Mouse (Mus musculus) left cerebral cortex, adult 2 months (tissue): Measurements from ENCODE around the gene Lamc1. TPM values are rescaled to one million over a fixed set of nuclear protein-coding genes. Genes with fewer than 3 reads are reported as not detected.

Experiments
- DNase-seq, 2 experiments: peaks; one replicate each; pipeline ENCODE4 v3.0.0; 2021 to 2022; ENCODE audit warnings: low spot score in 2 of 2, mixed read lengths in 1 of 2; ENCODE audit errors: extremely low spot score in 1 of 2
- H3K27ac ChIP-seq: fragments of 200-600 bp; 2 replicates; pipeline ENCODE4 v1.8.1; 2022
- H3K4me3 ChIP-seq: fragments of 200-600 bp; 2 replicates; pipeline ENCODE4 v1.8.1; 2022
- CTCF ChIP-seq: fragments of 200-600 bp; IDR thresholded peaks from 2 replicates; pipeline ENCODE4 v1.8.1; 2022; ENCODE audit warnings: antibody characterized with exemption, mild to moderate bottlenecking, moderate library complexity
- intact Hi-C: fragments of 180-260 bp; cut with DNase I; formaldehyde crosslinking; loops from one replicate; pipeline ENCODE4 v1.15.1; 2025
- total RNA-seq, 2 experiments: library from RNA; stranded (reverse); gene quantifications; 2 replicates each; pipeline ENCODE4 v1.2.3; 2021

Lamc1 gene
- total RNA-seq, 2 experiments from 2014 or later: 22.0 to 26.4 TPM

DNA sequence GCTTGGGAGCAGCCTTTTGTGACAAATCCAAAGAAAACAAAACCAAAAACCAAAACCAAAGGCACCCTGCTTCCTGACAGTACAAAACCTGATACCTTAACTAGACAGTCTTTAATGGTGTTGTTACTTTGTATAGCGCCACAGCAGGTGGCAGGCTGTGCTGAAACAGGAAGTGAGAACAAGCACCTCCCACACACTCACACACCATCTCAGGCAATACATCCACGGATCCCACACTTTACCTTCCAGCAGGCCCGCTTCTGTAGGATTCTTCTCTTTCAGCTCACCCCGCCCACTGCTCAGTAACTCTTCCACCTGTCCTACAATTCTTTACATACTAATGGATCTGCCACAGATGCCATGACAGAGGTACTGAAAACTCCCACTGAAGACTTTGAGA lies 44.6 kb downstream of the Lamc1 start:
- H3K4me3 ChIP-seq: no peak overlapping the region
- intact Hi-C loops: loop anchor here (1.0 to 5.0 kb wide), 2 partner anchors 20 to 106 kb away; no protein-coding TSS in a partner anchor
- H3K27ac ChIP-seq: no peak overlapping the region
- no peak; the same call in 1 of the 2 replicates for TF ChIP-seq CTCF
- DNase-seq: peak; percentile 52 to 54

DNA sequence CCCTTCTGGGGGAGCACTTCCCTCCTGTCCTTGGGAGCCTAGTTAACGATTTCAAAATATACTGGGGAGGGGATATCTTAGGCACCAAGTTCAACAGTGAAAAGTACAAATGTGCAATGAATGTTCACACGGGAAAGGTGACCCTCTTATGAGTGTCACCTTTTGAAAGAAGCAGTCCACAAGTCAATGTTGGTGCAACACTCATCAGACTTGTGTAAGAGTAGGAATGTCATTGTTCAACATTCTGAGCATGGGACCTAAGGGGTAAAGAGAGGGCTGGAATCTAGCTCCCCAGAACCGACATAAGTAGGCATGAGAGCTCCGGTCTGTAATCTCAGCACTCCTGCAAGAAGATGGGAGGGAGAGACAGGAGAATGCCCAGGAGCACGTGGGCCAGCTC lies 45.1 kb downstream of the Lamc1 start:
- TF ChIP-seq CTCF: no peak
- intact Hi-C loops: loop anchor here (5.0 kb wide), 1 partner anchor 105 kb away; no protein-coding TSS in a partner anchor
- H3K4me3 ChIP-seq: no peak overlapping the region
- 0 out of 2 replicates have a peak overlapping the region, but pooled peaks have one; percentile 40 for H3K27ac ChIP-seq
- no peak for DNase-seq

DNA sequence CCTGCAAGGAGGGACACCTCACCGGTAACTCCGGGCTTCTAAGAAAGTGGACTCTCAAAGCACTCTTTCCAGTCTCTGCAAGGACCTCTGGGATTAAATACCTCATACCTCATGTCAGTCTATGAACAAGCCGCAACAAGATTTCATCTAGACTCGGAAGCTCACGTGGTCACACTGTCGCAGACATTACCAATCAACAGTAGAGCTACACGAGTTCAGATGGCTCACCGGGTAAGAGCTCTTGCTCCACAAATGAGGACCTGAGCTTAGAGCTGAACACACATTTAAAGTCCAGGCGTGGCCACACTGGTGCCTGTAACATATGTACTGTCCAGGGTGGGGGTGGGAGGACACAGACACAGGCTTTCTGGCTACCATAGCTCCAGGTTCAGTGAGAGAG lies 46.4 kb downstream of the Lamc1 start:
- intact Hi-C loops: loop anchor here (5.0 kb wide), 1 partner anchor 104 kb away; no protein-coding TSS in a partner anchor
- Histone ChIP-seq H3K27ac (no peak overlapping the region), H3K4me3 (no peak overlapping the region)
- no peak for DNase-seq
- no peak for TF ChIP-seq CTCF

DNA sequence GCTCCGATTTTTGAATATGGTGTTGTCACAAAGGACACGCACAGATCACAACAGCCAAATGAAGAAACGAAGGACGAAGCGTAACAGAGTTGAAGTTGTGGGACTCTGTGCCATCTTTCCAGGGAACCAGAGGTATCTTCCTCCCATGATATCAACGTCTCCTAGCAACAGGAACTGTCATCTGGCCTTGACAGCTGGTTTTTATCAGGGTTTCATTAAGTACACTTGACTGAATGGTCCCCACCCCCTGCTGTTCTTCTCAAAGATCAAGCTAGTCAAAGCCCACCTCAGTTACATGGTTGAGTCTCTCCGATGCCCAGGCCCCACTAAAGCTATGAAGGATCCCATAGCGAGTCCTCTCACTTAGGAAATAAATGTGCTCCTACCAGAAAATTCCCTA lies 47.4 kb downstream of the Lamc1 start:
- DNase-seq: no peak
- Histone ChIP-seq H3K27ac (no peak overlapping the region), H3K4me3 (no peak overlapping the region)
- TF ChIP-seq CTCF: no peak
- intact Hi-C loops: loop anchor here (5.0 kb wide), 1 partner anchor 103 kb away; no protein-coding TSS in a partner anchor

DNA sequence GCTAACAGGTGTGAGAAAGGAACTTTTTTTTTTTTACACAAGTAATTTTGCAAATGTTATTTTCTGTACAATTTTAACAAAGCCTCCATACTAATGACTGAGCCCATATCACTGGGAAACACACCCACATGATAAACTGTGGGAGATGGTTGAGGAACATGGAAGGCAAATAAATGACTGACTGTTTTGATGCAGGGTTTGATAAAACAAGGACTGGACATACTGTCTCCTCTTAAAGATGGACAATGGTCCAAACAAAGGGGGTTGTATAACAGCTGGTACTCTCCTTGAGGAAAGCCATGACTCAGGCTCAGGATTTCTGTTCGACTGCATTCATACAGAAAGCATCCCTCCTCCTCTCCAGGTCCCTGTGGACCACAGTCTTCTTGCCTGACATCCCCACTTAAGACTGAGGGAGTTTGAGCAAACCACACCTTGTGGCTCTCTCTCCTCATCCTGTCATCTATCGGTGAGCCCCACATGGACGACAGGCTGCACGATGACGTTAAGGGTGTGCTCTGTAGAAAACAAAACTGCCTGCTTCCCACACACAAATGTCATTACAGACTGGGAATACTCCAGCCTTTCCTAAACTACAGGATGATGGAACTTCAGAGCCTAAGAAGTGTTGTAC lies 50.1 kb downstream of the Lamc1 start:
- no peak for TF ChIP-seq CTCF
- Histone ChIP-seq H3K4me3 (0 out of 2 replicates have a peak overlapping the region, but pooled peaks have one; percentile 2), H3K27ac (peak overlapping the region; percentile 13; the same call in 1 of the 2 replicates)
- intact Hi-C loops: no loop called here
- peak in 1 of 2 experiments; percentile 25 for DNase-seq

DNA sequence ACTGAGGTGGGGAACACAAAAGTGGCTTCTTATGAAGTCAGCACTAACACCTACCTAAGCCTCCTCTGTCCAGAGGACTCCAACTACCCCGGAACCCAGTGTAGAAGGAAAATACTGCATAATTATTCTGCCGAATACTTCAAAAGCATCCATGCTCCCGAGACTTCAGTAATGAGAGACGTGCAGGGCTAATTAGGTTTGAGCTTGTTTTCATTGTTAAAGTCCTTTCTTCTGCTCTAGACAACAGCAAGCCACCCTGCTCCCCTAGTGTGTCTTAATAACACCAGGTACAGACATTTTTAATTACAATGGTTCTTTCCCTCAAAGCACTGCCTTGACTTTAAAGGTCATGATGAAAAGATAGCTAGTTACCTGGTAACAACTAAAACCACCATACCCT lies 51.1 kb downstream of the Lamc1 start:
- no peak for TF ChIP-seq CTCF
- intact Hi-C loops: no loop called here
- Histone ChIP-seq H3K27ac (peak overlapping the region; percentile 24; the same call in 1 of the 2 replicates), H3K4me3 (no peak overlapping the region)
- no peak for DNase-seq

DNA sequence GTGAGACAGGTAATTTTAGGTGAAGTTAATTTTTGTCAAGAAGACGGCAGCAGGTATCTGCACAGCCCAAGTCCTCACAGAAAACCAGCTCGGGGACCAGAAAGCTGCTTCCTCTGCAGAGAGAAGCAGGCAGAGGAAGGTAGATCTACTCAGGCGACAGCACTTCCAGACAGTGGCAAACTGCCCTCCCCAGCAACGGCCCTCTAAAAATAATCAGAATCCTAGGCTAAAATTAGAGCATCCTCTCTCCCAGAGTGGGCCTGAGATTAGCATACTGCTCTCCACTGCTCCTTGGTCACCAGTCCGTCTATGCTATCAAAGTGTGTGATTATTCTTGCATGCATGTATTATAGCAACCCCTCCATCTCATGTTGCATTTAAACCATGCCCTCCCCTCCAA lies 52.2 kb downstream of the Lamc1 start:
- no peak for DNase-seq
- intact Hi-C loops: no loop called here
- TF ChIP-seq CTCF: no peak
- no peak overlapping the region for H3K4me3 ChIP-seq
- H3K27ac ChIP-seq: peak overlapping the region; percentile 32; the same call in 1 of the 2 replicates

DNA sequence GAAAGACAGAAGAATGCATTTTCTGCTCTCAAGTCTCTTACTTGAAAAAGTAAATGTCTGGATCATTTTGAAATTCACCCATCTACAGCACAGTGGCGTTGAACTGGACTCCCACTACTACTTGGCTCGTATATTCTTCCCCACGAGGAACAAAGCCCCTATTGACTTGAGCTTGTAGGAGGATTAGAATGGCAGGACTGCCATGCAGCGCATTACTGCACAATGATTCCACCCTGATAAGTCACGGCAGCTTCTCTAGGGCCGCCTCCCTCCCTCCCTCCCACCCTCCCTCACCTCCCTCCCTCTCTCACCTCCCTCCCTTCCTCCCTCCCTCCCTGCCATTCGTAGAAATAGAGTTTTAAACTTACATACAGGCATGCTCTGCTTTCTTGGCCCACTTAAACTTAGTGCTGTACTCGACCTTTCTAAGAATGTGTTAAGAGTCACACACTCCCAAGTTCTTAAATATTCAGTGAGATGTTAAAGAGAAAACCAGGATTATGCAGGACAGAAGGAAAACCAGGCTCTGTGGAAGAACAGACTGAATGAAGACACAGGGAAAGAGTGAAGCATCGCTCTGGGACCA lies 54.5 kb downstream of the Lamc1 start:
- intact Hi-C loops: loop anchor here (5.0 kb wide), 1 partner anchor 54 kb away; the partner anchor contains the start of gene Lamc1
- Histone ChIP-seq H3K27ac (no peak overlapping the region), H3K4me3 (no peak overlapping the region)
- no peak for TF ChIP-seq CTCF
- no peak for DNase-seq

DNA sequence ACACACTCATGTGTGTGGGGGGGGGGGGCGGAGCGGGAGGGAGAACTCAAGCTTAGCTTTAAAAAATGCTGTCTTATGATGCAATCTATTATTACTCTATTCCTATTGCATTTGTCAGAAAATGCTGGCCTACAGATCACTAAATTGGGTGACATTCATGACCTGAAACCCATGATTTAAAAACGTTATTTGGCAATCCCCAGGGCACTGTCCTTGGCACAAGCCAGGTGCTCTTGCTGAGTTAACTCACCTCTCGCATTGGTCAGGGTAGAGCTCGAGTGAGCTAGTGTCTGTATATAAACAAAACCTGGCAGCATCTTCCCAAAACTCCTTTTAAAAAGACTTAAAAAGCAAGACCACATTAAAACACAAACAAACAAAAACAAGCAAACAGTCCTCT lies 57.1 kb downstream of the Lamc1 start:
- Histone ChIP-seq H3K4me3 (no peak overlapping the region), H3K27ac (no peak overlapping the region)
- TF ChIP-seq CTCF: no peak
- intact Hi-C loops: loop anchor here (5.0 kb wide), 1 partner anchor 57 kb away; the partner anchor contains the start of gene Lamc1
- no peak for DNase-seq

DNA sequence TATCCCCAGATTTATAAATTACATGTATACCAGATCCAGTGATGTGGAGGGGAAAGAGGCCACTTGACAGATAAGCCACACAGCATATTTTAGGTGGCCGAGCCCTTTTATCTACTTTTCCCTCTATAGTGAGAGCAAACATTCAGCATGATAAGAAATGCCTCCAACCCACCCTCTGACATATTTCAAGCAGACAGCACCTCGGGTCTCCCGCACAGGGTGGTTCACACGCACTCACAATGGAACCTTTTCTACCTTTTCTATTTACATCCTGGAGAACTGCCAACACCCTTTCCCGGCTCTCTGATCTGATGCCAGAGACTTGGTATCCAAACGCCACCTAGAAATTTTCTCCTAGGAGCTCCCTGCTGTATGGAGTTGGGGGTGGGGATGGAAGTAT lies 58.0 kb downstream of the Lamc1 start:
- Histone ChIP-seq H3K4me3 (no peak overlapping the region), H3K27ac (no peak overlapping the region)
- no peak for TF ChIP-seq CTCF
- intact Hi-C loops: loop anchor here (5.0 kb wide), 1 partner anchor 58 kb away; the partner anchor contains the start of gene Lamc1
- no peak for DNase-seq

DNA sequence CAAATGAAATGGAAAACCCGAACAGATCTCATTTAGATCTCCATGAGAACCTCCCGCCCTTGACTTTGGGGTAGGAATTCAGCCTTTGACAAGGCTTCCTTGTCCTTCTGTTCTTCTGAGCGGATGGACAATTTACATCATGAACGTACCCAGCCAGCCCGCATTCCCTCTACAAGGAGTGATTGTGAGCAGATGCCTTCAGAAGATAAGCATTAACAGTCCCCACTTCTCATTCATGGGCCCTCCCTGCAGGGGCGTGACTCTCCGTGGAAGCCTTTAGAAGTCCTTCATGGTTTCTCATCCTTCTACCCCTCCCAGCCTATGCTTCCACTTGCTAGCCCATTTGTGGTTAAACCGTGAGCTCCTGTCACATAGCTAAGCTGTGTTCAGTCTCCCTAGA lies 58.9 kb downstream of the Lamc1 start:
- DNase-seq: no peak
- TF ChIP-seq CTCF: no peak
- Histone ChIP-seq H3K4me3 (no peak overlapping the region), H3K27ac (no peak overlapping the region)
- intact Hi-C loops: no loop called here

DNA sequence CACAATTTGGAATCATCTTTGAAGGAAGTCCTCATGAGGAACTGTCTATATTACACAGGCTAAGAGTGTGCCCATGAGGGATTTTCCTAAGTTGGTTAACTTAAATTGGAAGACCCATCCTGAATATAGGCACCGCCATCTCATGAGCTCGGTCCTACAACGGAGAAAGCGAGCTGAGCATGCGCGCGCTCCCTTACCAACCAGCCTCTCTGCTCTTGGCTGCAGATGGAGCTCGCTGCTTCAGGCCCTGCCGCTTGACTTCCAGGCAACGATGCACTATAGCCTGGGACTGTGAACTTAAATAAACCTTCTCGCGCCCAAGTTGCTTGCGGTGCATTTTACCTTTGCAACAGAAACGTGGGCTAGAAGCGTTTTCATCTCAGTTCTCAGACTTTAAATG lies 61.8 kb downstream of the Lamc1 start:
- Histone ChIP-seq H3K4me3 (no peak overlapping the region), H3K27ac (no peak overlapping the region)
- DNase-seq: no peak
- intact Hi-C loops: no loop called here
- no peak for TF ChIP-seq CTCF

DNA sequence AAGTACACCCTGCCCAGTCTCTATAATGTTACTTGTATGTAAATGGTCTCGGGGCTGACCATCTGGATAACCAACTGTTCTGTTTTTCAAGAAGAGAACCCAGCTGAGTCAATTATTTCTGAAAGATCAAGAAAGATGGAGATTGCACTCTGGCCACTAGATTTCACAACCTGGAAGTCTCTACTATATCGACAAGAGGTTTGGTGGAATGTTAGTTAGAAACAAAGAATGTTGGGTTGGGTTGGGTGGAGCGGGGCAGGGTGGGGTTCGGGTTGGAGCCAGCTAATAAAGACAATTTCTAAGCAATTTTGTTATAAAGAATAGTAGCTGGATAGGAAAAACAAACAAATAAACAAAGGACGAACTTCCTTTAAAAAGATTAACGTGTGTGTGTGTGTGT lies 62.9 kb downstream of the Lamc1 start:
- intact Hi-C loops: no loop called here
- Histone ChIP-seq H3K27ac (no peak overlapping the region), H3K4me3 (no peak overlapping the region)
- DNase-seq: no peak
- TF ChIP-seq CTCF: no peak
